Mouse (Mus musculus) forebrain, embryonic 10.5 days (tissue): ENCODE measurements around the gene Flvcr1. TPM values are rescaled to one million over a fixed set of nuclear protein-coding genes. Genes with fewer than 3 reads are reported as not detected.

Experiments
- DNase-seq: peaks from one replicate; pipeline ENCODE4 v3.0.0-alpha.2; 2017; ENCODE audit warnings: low spot score; ENCODE audit errors: extremely low spot score
- H3K27ac ChIP-seq: fragments of 300-500 bp; sonication (generic); 2 replicates; pipeline ENCODE4 v1.5.1; 2016; ENCODE audit warnings: mild to moderate bottlenecking
- H3K27me3 ChIP-seq: fragments of 300-500 bp; sonication (generic); 2 replicates; pipeline ENCODE4 v1.6.1; 2016; ENCODE audit warnings: mild to moderate bottlenecking; ENCODE audit not compliant: poor library complexity, severe bottlenecking
- H3K36me3 ChIP-seq: fragments of 300-500 bp; sonication (generic); replicated peaks from 2 replicates; pipeline ENCODE4 v1.6.1; 2016; ENCODE audit warnings: mild to moderate bottlenecking, moderate library complexity
- H3K4me1 ChIP-seq: fragments of 300-500 bp; sonication (generic); 2 replicates; pipeline ENCODE4 v1.6.1; 2016
- H3K4me3 ChIP-seq: fragments of 300-500 bp; sonication (generic); 2 replicates; pipeline ENCODE4 v1.5.1; 2016; ENCODE audit warnings: mild to moderate bottlenecking, moderate library complexity
- H3K9me3 ChIP-seq: fragments of 300-500 bp; sonication (generic); 2 replicates; pipeline ENCODE4 v1.6.1; 2016; ENCODE audit warnings: mild to moderate bottlenecking, moderate library complexity
- WGBS: fragments of 180-500 bp; shearing (Covaris S2); methylation state at CpG from one replicate; pipeline ENCODE4 v1.1.7; 2016; 5-methylcytosine and 5-hydroxymethylcytosine counted together
- polyA plus RNA-seq: library from polyadenylated mRNA; unstranded; fragments of >200 nt; fragmentation: Nextera tagmentation; extraction: Ambion mirVana; gene quantifications from 2 replicates; pipeline ENCODE4 v1.2.1, GENCODE M21; 2016

Flvcr1 gene
- polyA plus RNA-seq = 8.2 and 8.5 TPM in 2 replicates

GRCm38 (mm10) chr1:191026021-191026713 is at the start of gene Flvcr1:
Gene Flvcr1, minus strand, starts transcription at chr1:191026158.
- peak; percentile 98 for DNase-seq
- WGBS = under 1% methylated on average over 50 of the region's 50 CpGs
- peak within 1 kb of the TSS; percentile 89 for H3K4me3 ChIP-seq
- peaks cover 30% of the 10 kb centered on the region for H3K4me1 ChIP-seq
- peak within 1 kb of the TSS; percentile 94 for H3K27ac ChIP-seq
- H3K9me3 ChIP-seq = no peaks in the 10 kb centered on the region
- H3K27me3 ChIP-seq = no peaks in the 10 kb centered on the region
- peaks cover 11% of the 10 kb centered on the region for H3K36me3 ChIP-seq

GRCm38 (mm10) chr1:191075199-191075883 is 49.4 kb upstream of the Flvcr1 start:
- H3K4me1 ChIP-seq = no peaks in the 10 kb centered on the region
- no peak overlapping the region for H3K27ac ChIP-seq
- H3K36me3 ChIP-seq = peaks cover 100% of the 10 kb centered on the region
- H3K27me3 ChIP-seq = no peaks in the 10 kb centered on the region
- WGBS = 76% methylated on average over 10 of the region's 10 CpGs
- H3K9me3 ChIP-seq = no peaks in the 10 kb centered on the region
- no peak overlapping the region for H3K4me3 ChIP-seq
- peak; percentile 29 for DNase-seq

- Histone ChIP-seq H3K4me3 (no peak overlapping the region), H3K9me3 (no peaks in the 10 kb centered on the region), H3K27me3 (no peaks in the 10 kb centered on the region), H3K36me3 (peaks cover 100% of the 10 kb centered on the region), H3K4me1 (no peaks in the 10 kb centered on the region), H3K27ac (no peak overlapping the region)
- WGBS = 91% methylated on average over 4 of the region's 4 CpGs
- DNase-seq = no peak
Observed at GRCm38 (mm10) chr1:191073486-191073885, 47.5 kb upstream of the Flvcr1 start.

- no peaks in the 10 kb centered on the region for H3K4me1 ChIP-seq
- no peaks in the 10 kb centered on the region for H3K27me3 ChIP-seq
- WGBS = 88% methylated on average over 6 of the region's 6 CpGs
- no peak overlapping the region for H3K27ac ChIP-seq
- no peak for DNase-seq
- H3K9me3 ChIP-seq = no peaks in the 10 kb centered on the region
- peaks cover 100% of the 10 kb centered on the region for H3K36me3 ChIP-seq
- H3K4me3 ChIP-seq = no peak overlapping the region
Observed at GRCm38 (mm10) chr1:191073001-191073400, 47.0 kb upstream of the Flvcr1 start.

GRCm38 (mm10) chr1:191072329-191072913 is 46.5 kb upstream of the Flvcr1 start:
- Histone ChIP-seq H3K9me3 (no peaks in the 10 kb centered on the region), H3K4me3 (no peak overlapping the region), H3K4me1 (no peaks in the 10 kb centered on the region), H3K27ac (no peak overlapping the region), H3K27me3 (no peaks in the 10 kb centered on the region), H3K36me3 (peaks cover 100% of the 10 kb centered on the region)
- 95% methylated on average over 16 of the region's 16 CpGs for WGBS
- no peak for DNase-seq

GRCm38 (mm10) chr1:191071613-191072012 is 45.7 kb upstream of the Flvcr1 start:
- H3K27me3 ChIP-seq = no peaks in the 10 kb centered on the region
- WGBS = 90% methylated on average over 6 of the region's 6 CpGs
- no peaks in the 10 kb centered on the region for H3K9me3 ChIP-seq
- no peaks in the 10 kb centered on the region for H3K4me1 ChIP-seq
- no peak overlapping the region for H3K4me3 ChIP-seq
- no peak overlapping the region for H3K27ac ChIP-seq
- peaks cover 100% of the 10 kb centered on the region for H3K36me3 ChIP-seq
- DNase-seq = no peak

GRCm38 (mm10) chr1:191070259-191070658 is 44.3 kb upstream of the Flvcr1 start:
- H3K4me1 ChIP-seq = no peaks in the 10 kb centered on the region
- no peaks in the 10 kb centered on the region for H3K9me3 ChIP-seq
- peaks cover 100% of the 10 kb centered on the region for H3K36me3 ChIP-seq
- 84% methylated on average over 4 of the region's 4 CpGs for WGBS
- no peaks in the 10 kb centered on the region for H3K27me3 ChIP-seq
- no peak for DNase-seq
- no peak overlapping the region for H3K27ac ChIP-seq
- H3K4me3 ChIP-seq = no peak overlapping the region

GRCm38 (mm10) chr1:191068377-191068776 is 42.4 kb upstream of the Flvcr1 start:
- no peak overlapping the region for H3K27ac ChIP-seq
- peaks cover 87% of the 10 kb centered on the region for H3K36me3 ChIP-seq
- WGBS = 82% methylated on average over 5 of the region's 5 CpGs
- H3K9me3 ChIP-seq = no peaks in the 10 kb centered on the region
- no peak for DNase-seq
- no peak overlapping the region for H3K4me3 ChIP-seq
- H3K4me1 ChIP-seq = peaks cover 18% of the 10 kb centered on the region
- no peaks in the 10 kb centered on the region for H3K27me3 ChIP-seq

GRCm38 (mm10) chr1:191065188-191065587 is 39.2 kb upstream of the Flvcr1 start:
- no peak for DNase-seq
- Histone ChIP-seq H3K27me3 (peaks cover 14% of the 10 kb centered on the region; the same call in 1 of the 2 replicates), H3K9me3 (no peaks in the 10 kb centered on the region), H3K27ac (no peak overlapping the region), H3K4me3 (no peak overlapping the region), H3K36me3 (peaks cover 56% of the 10 kb centered on the region), H3K4me1 (peaks cover 32% of the 10 kb centered on the region)
- WGBS = 91% methylated on average over 4 of the region's 4 CpGs

GRCm38 (mm10) chr1:191064535-191064934 is 38.6 kb upstream of the Flvcr1 start:
- no peak for DNase-seq
- Histone ChIP-seq H3K4me3 (peak overlapping the region; percentile 99; the same call in 1 of the 2 replicates), H3K4me1 (peaks cover 32% of the 10 kb centered on the region), H3K9me3 (no peaks in the 10 kb centered on the region), H3K36me3 (peaks cover 49% of the 10 kb centered on the region), H3K27ac (no peak overlapping the region), H3K27me3 (peaks cover 14% of the 10 kb centered on the region; the same call in 1 of the 2 replicates)
- 93% methylated on average over 2 of the region's 2 CpGs for WGBS

GRCm38 (mm10) chr1:191063700-191064099 is 37.7 kb upstream of the Flvcr1 start:
- no peaks in the 10 kb centered on the region for H3K9me3 ChIP-seq
- DNase-seq = no peak
- H3K4me1 ChIP-seq = peaks cover 32% of the 10 kb centered on the region
- H3K27me3 ChIP-seq = peaks cover 14% of the 10 kb centered on the region; the same call in 1 of the 2 replicates
- peak overlapping the region; percentile 98 for H3K27ac ChIP-seq
- peak overlapping the region; percentile 99 for H3K4me3 ChIP-seq
- 65% methylated on average over 9 of the region's 9 CpGs for WGBS
- peaks cover 41% of the 10 kb centered on the region for H3K36me3 ChIP-seq

GRCm38 (mm10) chr1:191062781-191063485 is 37.0 kb upstream of the Flvcr1 start, which contains the start of the genes Tatdn3 and Nsl1:
Gene Tatdn3, minus strand, starts transcription at chr1:191062932.
Gene Nsl1, plus strand, starts transcription at chr1:191063012.
- H3K4me1 ChIP-seq = peaks cover 32% of the 10 kb centered on the region
- H3K27ac ChIP-seq = peak within 1 kb of the TSS; percentile 98
- peak; percentile 90 for DNase-seq
- H3K36me3 ChIP-seq = peaks cover 33% of the 10 kb centered on the region
- H3K9me3 ChIP-seq = no peaks in the 10 kb centered on the region
- H3K27me3 ChIP-seq = peaks cover 14% of the 10 kb centered on the region; the same call in 1 of the 2 replicates
- H3K4me3 ChIP-seq = peak within 1 kb of the TSS; percentile 99
- under 1% methylated on average over 56 of the region's 56 CpGs for WGBS
